Mouse (Mus musculus): ENCODE measurements around the gene Clstn3. TPM values are rescaled to one million over a fixed set of nuclear protein-coding genes. Genes with fewer than 3 reads are reported as not detected.
"Not testable (repeated sequence)": the region's sequence is repeated elsewhere in the genome, so short reads cannot be mapped to it uniquely, and the experiment has no call there.

The Clstn3 gene
- total and polyA plus RNA-seq, 2 experiments = 1.6 to 4.1 TPM

DNA sequence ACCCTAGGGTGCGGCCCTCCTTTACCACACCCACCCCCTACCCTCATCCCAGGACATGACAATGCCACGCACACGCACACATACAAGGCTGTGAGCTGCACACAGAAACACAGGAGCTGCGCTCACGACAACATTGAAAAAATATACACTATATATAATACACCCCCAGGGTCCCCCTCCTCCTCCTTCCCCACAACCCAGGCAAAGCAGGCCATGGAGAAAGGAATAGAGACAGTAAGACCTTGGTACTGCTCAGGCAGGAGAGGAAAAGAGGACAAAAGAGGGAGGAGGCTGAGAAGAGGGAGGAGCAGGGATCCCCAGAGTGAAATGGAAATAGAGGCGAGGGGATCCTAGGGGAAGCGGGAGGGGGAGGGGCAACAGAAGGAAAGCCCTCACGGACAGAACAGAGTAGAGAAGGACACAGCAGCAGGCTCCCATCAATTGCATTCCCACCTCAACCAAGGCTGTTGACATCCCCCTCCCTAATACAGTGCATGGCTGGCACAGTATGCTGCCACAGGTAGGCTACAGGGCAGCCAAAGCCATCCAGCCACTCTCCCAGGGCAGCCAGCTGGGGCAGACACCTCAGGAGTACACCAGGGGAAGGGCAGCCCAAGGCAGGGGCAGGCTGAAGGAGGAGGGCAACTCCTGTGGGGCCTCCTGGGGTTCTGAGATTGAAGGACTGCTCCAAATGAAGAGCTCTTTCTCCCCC is 33.7 kb downstream of the Clstn3 start:
- TF ChIP-seq CTCF (IDR thresholded peaks at IDR 0.05; ENCODE audit: low read depth, low read length) = no peak
- TF ChIP-seq POLR2A (IDR thresholded peaks at IDR 0.05; ENCODE audit: extremely low read depth, insufficient read depth, low read length) = no peak
- Histone ChIP-seq H3K27me3 (ENCODE audit: control insufficient read depth, insufficient read depth, low read length) (no peaks in the 10 kb centered on the region), H3K27ac (replicated peaks; ENCODE audit: insufficient read depth, low read depth, low read length) (no peak overlapping the region), H3K4me3 (ENCODE audit: insufficient read depth, low read depth, low read length) (no peak overlapping the region), H3K36me3 (ENCODE audit: control insufficient read depth, insufficient read depth, low read length) (no peaks in the 10 kb centered on the region), H3K79me2 (ENCODE audit: control insufficient read depth, insufficient read depth, low read length) (no peaks in the 10 kb centered on the region), H3K9ac (ENCODE audit: low read depth, low read length) (no peak overlapping the region), H3K4me1 (ENCODE audit: control insufficient read depth, insufficient read depth, low read length) (peaks cover 20% of the 10 kb centered on the region)
- no peak for DNase-seq (ENCODE audit: extremely low read depth, low read depth, low spot score)
- WGBS = 89% methylated on average over 8 of the region's 8 CpGs

DNA sequence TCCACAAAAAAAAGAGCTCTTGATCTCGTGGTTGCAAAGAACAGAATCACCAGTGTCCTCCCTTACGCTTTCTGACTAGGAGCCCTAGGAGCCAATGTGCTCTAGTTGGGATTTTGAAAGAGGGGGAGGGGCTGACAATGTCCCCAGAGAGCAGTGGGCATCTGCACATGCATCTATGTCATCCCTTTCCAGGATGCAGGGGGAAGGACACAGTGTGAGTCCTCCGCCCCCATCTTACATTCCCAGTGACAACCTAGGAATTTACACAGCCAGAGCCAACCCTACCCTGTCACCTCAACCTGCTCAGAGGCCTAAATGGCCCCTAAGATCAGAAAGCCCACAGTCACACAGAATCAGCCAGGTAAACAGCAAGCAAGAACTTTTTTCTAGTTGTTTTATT is 34.2 kb downstream of the Clstn3 start:
- H3K79me2 ChIP-seq (ENCODE audit: control insufficient read depth, insufficient read depth, low read length) = no peaks in the 10 kb centered on the region
- no peaks in the 10 kb centered on the region for H3K27me3 ChIP-seq (ENCODE audit: control insufficient read depth, insufficient read depth, low read length)
- H3K36me3 ChIP-seq (ENCODE audit: control insufficient read depth, insufficient read depth, low read length) = no peaks in the 10 kb centered on the region
- WGBS = 89% methylated on average over 3 of the region's 3 CpGs
- H3K27ac ChIP-seq (replicated peaks; ENCODE audit: insufficient read depth, low read depth, low read length) = no peak overlapping the region
- no peak overlapping the region for H3K9ac ChIP-seq (ENCODE audit: low read depth, low read length)
- peaks cover 23% of the 10 kb centered on the region for H3K4me1 ChIP-seq (ENCODE audit: control insufficient read depth, insufficient read depth, low read length)
- TF ChIP-seq POLR2A (IDR thresholded peaks at IDR 0.05; ENCODE audit: extremely low read depth, insufficient read depth, low read length) (no peak), CTCF (IDR thresholded peaks at IDR 0.05; ENCODE audit: low read depth, low read length) (no peak)
- no peak overlapping the region for H3K4me3 ChIP-seq (ENCODE audit: insufficient read depth, low read depth, low read length)
- DNase-seq (ENCODE audit: extremely low read depth, low read depth, low spot score) = no peak

DNA sequence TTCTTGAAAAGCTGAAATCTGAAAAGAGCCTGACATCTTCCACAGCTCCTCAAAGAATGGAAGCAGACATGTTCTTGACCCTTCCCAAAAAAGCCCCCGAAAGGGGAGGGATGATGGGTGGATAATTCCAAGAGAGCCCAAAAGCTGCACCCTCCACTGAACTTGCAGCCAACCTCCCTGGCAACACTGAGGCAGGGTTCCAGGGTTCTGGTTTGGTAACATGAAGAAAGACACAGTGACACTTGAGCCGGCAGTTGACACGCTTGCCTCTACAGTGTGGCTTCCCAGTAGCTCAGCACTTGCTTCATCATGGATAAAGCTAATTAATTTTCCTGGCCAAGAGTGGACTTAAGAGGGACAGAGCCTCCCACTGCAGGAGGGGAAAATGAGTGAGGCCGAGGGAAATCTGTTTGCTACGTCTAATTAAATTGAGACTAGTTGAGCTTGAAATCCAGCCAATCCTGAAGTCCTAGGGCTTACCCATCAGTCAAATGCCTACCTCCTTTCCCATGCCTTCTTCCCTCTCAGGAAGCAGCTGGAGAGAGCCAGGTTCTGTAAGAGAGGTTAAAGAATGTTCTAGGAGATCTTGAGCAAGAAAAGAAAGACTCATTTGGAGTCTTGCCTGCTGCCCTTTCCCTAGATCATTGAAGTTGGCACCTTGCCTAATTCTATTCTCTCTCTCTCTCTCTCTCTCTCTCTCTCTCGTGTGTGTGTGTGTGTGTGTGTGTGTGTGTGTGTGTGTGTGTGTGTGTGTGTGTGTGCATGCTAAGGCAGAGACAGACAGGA is 36.6 kb downstream of the Clstn3 start:
- Histone ChIP-seq H3K4me1 (ENCODE audit: control insufficient read depth, insufficient read depth, low read length) (peaks cover 20% of the 10 kb centered on the region), H3K4me3 (ENCODE audit: insufficient read depth, low read depth, low read length) (no peak overlapping the region), H3K9ac (ENCODE audit: low read depth, low read length) (no peak overlapping the region), H3K36me3 (ENCODE audit: control insufficient read depth, insufficient read depth, low read length) (no peaks in the 10 kb centered on the region), H3K27me3 (ENCODE audit: control insufficient read depth, insufficient read depth, low read length) (no peaks in the 10 kb centered on the region), H3K27ac (replicated peaks; ENCODE audit: insufficient read depth, low read depth, low read length) (no peak overlapping the region), H3K79me2 (ENCODE audit: control insufficient read depth, insufficient read depth, low read length) (no peaks in the 10 kb centered on the region)
- 57% methylated on average over 6 of the region's 6 CpGs for WGBS
- no peak for TF ChIP-seq CTCF (IDR thresholded peaks at IDR 0.05; ENCODE audit: low read depth, low read length)
- no peak for TF ChIP-seq POLR2A (IDR thresholded peaks at IDR 0.05; ENCODE audit: extremely low read depth, insufficient read depth, low read length)
- DNase-seq (ENCODE audit: extremely low read depth, low read depth, low spot score) = no peak

DNA sequence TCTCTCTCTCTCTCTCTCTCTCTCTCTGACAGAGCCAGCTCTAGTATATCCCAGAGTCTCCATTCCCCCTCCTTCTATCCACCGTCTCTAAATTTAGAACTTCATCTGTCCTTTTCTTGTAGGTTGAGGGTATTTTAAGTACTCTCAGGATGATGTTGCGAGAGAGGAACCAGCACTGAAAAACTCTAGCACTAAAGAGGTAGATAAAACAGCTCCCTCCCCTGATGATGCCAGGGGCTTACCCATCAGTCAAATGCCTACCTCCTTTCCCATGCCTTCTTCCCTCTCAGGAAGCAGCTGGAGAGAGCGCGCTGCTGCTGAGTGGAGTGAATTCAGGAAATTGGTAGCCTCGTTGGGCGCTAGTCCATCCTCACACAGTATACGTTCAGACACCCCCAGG is 37.3 kb downstream of the Clstn3 start:
- H3K79me2 ChIP-seq (ENCODE audit: control insufficient read depth, insufficient read depth, low read length) = no peaks in the 10 kb centered on the region
- H3K4me1 ChIP-seq (ENCODE audit: control insufficient read depth, insufficient read depth, low read length) = peaks cover 19% of the 10 kb centered on the region
- no peak overlapping the region for H3K9ac ChIP-seq (ENCODE audit: low read depth, low read length)
- no peak for DNase-seq (ENCODE audit: extremely low read depth, low read depth, low spot score)
- no peak overlapping the region for H3K4me3 ChIP-seq (ENCODE audit: insufficient read depth, low read depth, low read length)
- H3K27ac ChIP-seq (replicated peaks; ENCODE audit: insufficient read depth, low read depth, low read length) = no peak overlapping the region
- no peaks in the 10 kb centered on the region for H3K36me3 ChIP-seq (ENCODE audit: control insufficient read depth, insufficient read depth, low read length)
- TF ChIP-seq POLR2A (IDR thresholded peaks at IDR 0.05; ENCODE audit: extremely low read depth, insufficient read depth, low read length) = no peak
- no peak for TF ChIP-seq CTCF (IDR thresholded peaks at IDR 0.05; ENCODE audit: low read depth, low read length)
- H3K27me3 ChIP-seq (ENCODE audit: control insufficient read depth, insufficient read depth, low read length) = no peaks in the 10 kb centered on the region
- 86% methylated on average over 7 of the region's 7 CpGs for WGBS

DNA sequence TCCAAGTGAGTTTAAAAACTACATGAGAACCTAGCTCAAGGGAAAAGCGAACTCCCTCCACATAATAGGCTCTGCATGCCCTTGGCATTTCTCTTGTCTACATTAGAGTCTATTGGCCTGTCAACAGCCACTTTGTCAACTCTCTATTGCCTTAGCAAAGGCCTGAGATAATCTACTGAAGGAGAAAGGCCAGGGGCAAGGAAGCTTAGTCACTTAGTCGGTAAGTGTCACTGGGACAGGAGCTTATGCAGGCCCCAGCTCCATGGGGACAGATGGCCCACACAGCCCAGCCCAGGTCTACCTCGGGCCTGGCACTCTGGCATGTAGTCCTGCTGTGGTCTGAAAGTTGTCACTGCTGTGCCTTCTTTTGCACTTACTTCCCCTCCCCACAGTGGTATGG is 38.0 kb downstream of the Clstn3 start:
- H3K36me3 ChIP-seq (ENCODE audit: control insufficient read depth, insufficient read depth, low read length) = no peaks in the 10 kb centered on the region
- no peak overlapping the region for H3K27ac ChIP-seq (replicated peaks; ENCODE audit: insufficient read depth, low read depth, low read length)
- H3K27me3 ChIP-seq (ENCODE audit: control insufficient read depth, insufficient read depth, low read length) = no peaks in the 10 kb centered on the region
- TF ChIP-seq POLR2A (IDR thresholded peaks at IDR 0.05; ENCODE audit: extremely low read depth, insufficient read depth, low read length) = no peak
- no peak for TF ChIP-seq CTCF (IDR thresholded peaks at IDR 0.05; ENCODE audit: low read depth, low read length)
- H3K9ac ChIP-seq (ENCODE audit: low read depth, low read length) = no peak overlapping the region
- no peak for DNase-seq (ENCODE audit: extremely low read depth, low read depth, low spot score)
- 86% methylated on average over 3 of the region's 3 CpGs for WGBS
- peaks cover 19% of the 10 kb centered on the region for H3K4me1 ChIP-seq (ENCODE audit: control insufficient read depth, insufficient read depth, low read length)
- no peaks in the 10 kb centered on the region for H3K79me2 ChIP-seq (ENCODE audit: control insufficient read depth, insufficient read depth, low read length)
- no peak overlapping the region for H3K4me3 ChIP-seq (ENCODE audit: insufficient read depth, low read depth, low read length)

DNA sequence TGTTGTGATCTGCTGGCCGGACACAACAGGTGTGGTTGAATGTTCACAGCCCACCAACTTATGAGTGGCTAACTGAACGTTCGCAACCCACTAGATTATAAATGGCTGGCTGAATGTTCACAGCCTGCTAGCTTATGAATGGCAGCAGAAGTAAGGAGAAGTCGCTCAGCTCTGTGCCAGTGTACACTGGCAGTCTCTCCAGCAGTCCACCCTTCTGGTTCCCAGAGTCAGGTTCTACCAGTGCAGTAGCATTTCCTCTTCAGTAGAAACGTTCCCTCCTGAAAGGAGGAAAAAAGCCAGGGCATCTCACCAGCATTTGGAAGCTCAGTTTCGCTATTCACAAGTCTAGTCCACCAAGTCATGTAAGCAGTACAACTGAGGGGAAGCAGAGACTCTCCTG is 39.1 kb downstream of the Clstn3 start:
- peak; percentile 66 for DNase-seq (ENCODE audit: extremely low read depth, low read depth, low spot score)
- Histone ChIP-seq H3K4me1 (ENCODE audit: control insufficient read depth, insufficient read depth, low read length) (peaks cover 19% of the 10 kb centered on the region), H3K27ac (replicated peaks; ENCODE audit: insufficient read depth, low read depth, low read length) (peak overlapping the region; percentile 83), H3K9ac (ENCODE audit: low read depth, low read length) (no peak overlapping the region), H3K79me2 (ENCODE audit: control insufficient read depth, insufficient read depth, low read length) (no peaks in the 10 kb centered on the region), H3K27me3 (ENCODE audit: control insufficient read depth, insufficient read depth, low read length) (no peaks in the 10 kb centered on the region), H3K4me3 (ENCODE audit: insufficient read depth, low read depth, low read length) (no peak overlapping the region), H3K36me3 (ENCODE audit: control insufficient read depth, insufficient read depth, low read length) (no peaks in the 10 kb centered on the region)
- TF ChIP-seq POLR2A (IDR thresholded peaks at IDR 0.05; ENCODE audit: extremely low read depth, insufficient read depth, low read length) (no peak), CTCF (IDR thresholded peaks at IDR 0.05; ENCODE audit: low read depth, low read length) (no peak)
- WGBS = 38% methylated on average over 6 of the region's 6 CpGs

DNA sequence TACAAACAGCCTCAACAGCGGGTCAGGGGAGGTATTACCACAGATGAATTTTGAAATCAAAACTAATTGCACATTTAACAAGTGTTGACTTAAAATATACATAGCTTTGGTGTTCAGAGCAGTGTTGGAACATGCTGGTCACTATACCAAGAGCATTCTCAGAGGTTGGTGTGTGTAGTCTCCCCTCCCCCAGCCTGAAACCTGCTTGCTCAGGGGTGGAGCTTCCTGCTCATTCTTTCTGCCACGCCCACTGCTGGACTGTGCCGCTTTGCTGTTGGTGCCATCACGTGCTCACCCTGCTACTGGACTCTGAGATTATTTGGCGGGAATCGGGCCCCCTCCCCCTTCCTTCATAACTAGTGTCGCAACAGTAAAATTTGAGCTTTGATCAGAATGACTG is 39.6 kb downstream of the Clstn3 start:
- not testable (repeated sequence) for H3K27me3 ChIP-seq (ENCODE audit: control insufficient read depth, insufficient read depth, low read length); H3K9ac ChIP-seq (ENCODE audit: low read depth, low read length); H3K4me3 ChIP-seq (ENCODE audit: insufficient read depth, low read depth, low read length); H3K36me3 ChIP-seq (ENCODE audit: control insufficient read depth, insufficient read depth, low read length); H3K79me2 ChIP-seq (ENCODE audit: control insufficient read depth, insufficient read depth, low read length)
- WGBS = 12% methylated on average over 7 of the region's 7 CpGs
- Histone ChIP-seq H3K4me1 (ENCODE audit: control insufficient read depth, insufficient read depth, low read length) (peaks cover 19% of the 10 kb centered on the region), H3K27ac (replicated peaks; ENCODE audit: insufficient read depth, low read depth, low read length) (peak overlapping the region; percentile 83; the same call in 1 of the 2 replicates)
- peak; percentile 82 for DNase-seq (ENCODE audit: extremely low read depth, low read depth, low spot score)

Measured in liver, adult 2 months (tissue).